Mouse (Mus musculus): Measurements from ENCODE around the gene Gucy1a1.
A peak's percentile ranks its signal among the peaks of the same experiment; 100 is the strongest.

The Gucy1a1 gene

DNA sequence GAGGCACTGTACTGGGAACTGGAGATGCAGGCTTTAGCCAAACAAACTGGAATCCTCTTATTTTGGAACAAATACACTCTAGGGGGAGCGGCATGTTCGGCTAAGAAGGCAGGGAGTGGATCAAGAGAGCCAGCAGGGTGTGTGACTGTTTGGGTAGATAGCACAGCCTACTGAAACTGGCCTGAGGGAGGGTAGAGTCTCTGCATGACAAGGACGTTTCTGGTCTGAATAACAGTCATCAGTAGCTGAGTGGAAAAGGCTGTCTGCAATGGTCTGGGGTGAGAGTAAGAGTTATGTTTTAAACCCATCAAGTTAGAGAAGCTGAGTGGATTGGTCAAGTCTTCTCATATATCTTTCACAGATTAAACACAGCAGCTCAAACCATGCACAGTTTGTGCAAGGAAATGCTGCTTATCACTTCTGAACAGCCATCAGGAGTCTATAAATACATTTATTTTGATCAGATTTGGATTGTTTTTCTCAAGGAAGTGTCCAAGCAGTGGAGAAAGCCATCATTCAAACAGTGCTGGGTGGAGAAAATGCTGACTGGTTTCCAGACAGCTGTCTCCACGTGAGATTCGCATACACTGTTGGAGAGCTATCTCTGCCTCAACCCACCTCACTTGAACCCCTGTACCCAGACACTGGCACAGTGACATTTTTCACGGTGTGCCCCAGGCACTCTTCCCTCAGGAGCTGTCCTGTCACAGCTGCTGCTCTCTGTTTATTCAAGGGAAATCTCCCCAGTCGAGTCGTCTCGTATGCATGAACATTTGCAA, 84.0 kb downstream of the Gucy1a1 start:
- no peaks in the 10 kb centered on the region for H3K27me3 ChIP-seq (ENCODE audit: insufficient read depth, low read length)
- TF ChIP-seq CTCF (conservative IDR thresholded peaks at IDR 0.05; ENCODE audit: low read length) (no peak), POU5F1 (IDR thresholded peaks at IDR 0.05; ENCODE audit: borderline replicate concordance, low read length) (no peak), NANOG (IDR thresholded peaks at IDR 0.05; ENCODE audit: borderline replicate concordance, low read length) (no peak)
- H3K4me3 ChIP-seq (replicated peaks; ENCODE audit: low read length), result no peak overlapping the region
- H3K9me3 ChIP-seq (ENCODE audit: low read length), result no peaks in the 10 kb centered on the region
- H3K4me1 ChIP-seq (replicated peaks; ENCODE audit: low read depth, low read length), result no peaks in the 10 kb centered on the region
- H3K36me3 ChIP-seq (ENCODE audit: insufficient read depth, low read length), result no peaks in the 10 kb centered on the region

DNA sequence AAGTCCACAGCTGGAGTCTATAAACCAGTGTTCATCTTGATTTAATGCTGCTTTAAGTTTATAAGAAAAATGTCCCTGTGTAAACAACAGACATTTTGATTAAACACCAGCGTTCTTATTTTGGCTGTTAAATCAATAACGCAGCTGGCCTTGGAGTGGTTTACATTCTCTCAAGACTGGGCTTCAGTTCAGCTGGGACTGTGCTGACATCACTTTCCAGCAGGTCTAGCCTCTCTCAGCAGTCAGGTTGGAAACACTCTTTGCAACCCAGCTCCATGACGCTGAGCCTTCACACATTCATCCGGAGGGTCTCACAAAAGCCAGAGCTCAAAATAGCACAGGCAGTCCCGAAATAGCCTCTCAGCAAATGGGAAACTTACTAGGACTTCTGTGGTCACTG, 88.4 kb downstream of the Gucy1a1 start:
- no peak for TF ChIP-seq POU5F1 (IDR thresholded peaks at IDR 0.05; ENCODE audit: borderline replicate concordance, low read length)
- no peak for TF ChIP-seq CTCF (conservative IDR thresholded peaks at IDR 0.05; ENCODE audit: low read length)
- no peak for TF ChIP-seq NANOG (IDR thresholded peaks at IDR 0.05; ENCODE audit: borderline replicate concordance, low read length)
- no peaks in the 10 kb centered on the region for H3K36me3 ChIP-seq (ENCODE audit: insufficient read depth, low read length)

DNA sequence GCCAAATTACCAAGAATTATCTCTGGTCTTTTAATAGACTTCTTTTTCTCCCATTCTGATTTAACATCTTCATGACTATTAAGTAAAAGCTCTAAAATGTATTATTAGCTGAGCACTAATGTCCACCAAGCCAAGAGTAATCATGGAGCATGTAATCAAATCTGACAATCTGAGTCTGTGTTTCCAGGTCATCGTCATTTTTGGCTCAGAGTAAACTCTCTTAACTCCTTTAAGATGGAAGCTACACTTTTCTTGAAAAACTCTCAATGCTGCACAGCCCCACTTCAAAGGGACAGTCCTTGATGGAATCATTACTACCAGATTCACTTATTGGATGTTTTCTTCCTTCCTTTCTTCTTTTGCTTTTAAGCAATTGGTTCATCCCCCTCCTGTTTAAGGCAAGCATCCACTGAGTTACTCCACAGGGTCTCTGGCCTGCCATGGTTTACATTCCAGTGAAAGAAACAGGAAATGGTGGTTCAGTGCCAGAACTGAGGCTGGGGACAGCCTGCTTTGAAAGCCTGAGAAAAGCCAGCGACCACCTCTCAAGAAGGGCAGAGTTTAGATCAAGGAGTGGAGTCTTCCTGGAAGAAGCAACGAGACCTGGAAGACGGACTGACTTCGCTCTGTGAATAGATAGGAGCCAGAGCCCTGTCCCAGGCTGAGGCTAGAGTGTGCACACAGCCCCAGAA, 91.2 kb downstream of the Gucy1a1 start:
- H3K27me3 ChIP-seq (ENCODE audit: insufficient read depth, low read length), result no peaks in the 10 kb centered on the region
- no peaks in the 10 kb centered on the region for H3K36me3 ChIP-seq (ENCODE audit: insufficient read depth, low read length)
- TF ChIP-seq POU5F1 (IDR thresholded peaks at IDR 0.05; ENCODE audit: borderline replicate concordance, low read length) (no peak), NANOG (IDR thresholded peaks at IDR 0.05; ENCODE audit: borderline replicate concordance, low read length) (no peak), CTCF (conservative IDR thresholded peaks at IDR 0.05; ENCODE audit: low read length) (no peak)
- H3K4me3 ChIP-seq (replicated peaks; ENCODE audit: low read length), result no peak overlapping the region
- no peaks in the 10 kb centered on the region for H3K9me3 ChIP-seq (ENCODE audit: low read length)
- H3K4me1 ChIP-seq (replicated peaks; ENCODE audit: low read depth, low read length), result no peaks in the 10 kb centered on the region

More for the DNA sequence above, 88.4 kb downstream of the Gucy1a1 start:
- H3K9me3 ChIP-seq (ENCODE audit: low read length), result no peaks in the 10 kb centered on the region
- H3K27me3 ChIP-seq (ENCODE audit: insufficient read depth, low read length), result no peaks in the 10 kb centered on the region
- H3K4me1 ChIP-seq (replicated peaks; ENCODE audit: low read depth, low read length), result no peaks in the 10 kb centered on the region
- no peak overlapping the region for H3K4me3 ChIP-seq (replicated peaks; ENCODE audit: low read length)

DNA sequence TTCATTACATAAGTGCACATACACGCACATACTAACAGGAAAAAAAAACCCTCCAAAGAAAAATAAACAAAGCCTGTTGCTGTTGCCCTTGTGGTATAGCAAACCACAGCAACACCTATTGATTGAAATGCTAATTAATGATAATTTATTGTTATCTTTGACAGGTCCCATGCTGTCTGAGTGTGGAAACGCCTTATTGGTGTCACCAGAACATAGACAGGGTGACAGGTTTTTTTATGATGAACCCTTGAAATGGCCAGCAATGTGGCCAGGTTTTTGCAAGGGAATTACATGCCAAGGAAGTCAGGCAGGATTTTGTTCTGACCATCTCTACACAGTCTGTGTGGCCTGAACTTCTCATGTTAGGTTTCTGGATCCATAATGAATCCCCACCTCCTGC, 93.6 kb downstream of the Gucy1a1 start:
- no peak overlapping the region for H3K4me3 ChIP-seq (replicated peaks; ENCODE audit: low read length)

DNA sequence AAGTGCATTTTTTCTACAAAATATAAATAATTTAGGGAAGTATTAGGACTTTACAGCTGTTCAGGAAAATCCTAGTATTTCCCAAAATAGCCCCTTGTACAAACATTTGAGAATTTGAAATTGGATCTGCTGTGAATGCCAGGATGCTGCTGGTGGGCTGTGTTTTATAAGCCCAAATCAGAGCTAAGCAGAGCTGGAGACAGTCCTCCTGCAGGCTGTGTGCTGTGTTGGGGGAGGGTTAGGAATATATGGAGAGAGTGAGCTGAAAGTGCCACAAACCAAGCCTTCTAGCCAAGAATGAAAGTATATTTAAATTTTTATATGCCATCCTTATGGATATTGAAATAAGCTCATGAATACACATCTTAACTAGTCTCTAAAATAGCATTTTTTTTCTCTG, 94.1 kb downstream of the Gucy1a1 start:
- Histone ChIP-seq H3K4me3 (replicated peaks; ENCODE audit: low read length) (no peak overlapping the region), H3K36me3 (ENCODE audit: insufficient read depth, low read length) (no peaks in the 10 kb centered on the region), H3K27me3 (ENCODE audit: insufficient read depth, low read length) (no peaks in the 10 kb centered on the region), H3K9me3 (ENCODE audit: low read length) (no peaks in the 10 kb centered on the region), H3K4me1 (replicated peaks; ENCODE audit: low read depth, low read length) (no peaks in the 10 kb centered on the region; the same call in 1 of the 2 replicates)
- TF ChIP-seq NANOG (IDR thresholded peaks at IDR 0.05; ENCODE audit: borderline replicate concordance, low read length) (no peak), POU5F1 (IDR thresholded peaks at IDR 0.05; ENCODE audit: borderline replicate concordance, low read length) (no peak), CTCF (conservative IDR thresholded peaks at IDR 0.05; ENCODE audit: low read length) (no peak)

More for the DNA sequence above, 93.6 kb downstream of the Gucy1a1 start:
- Histone ChIP-seq H3K4me1 (replicated peaks; ENCODE audit: low read depth, low read length) (no peaks in the 10 kb centered on the region), H3K9me3 (ENCODE audit: low read length) (no peaks in the 10 kb centered on the region), H3K27me3 (ENCODE audit: insufficient read depth, low read length) (no peaks in the 10 kb centered on the region), H3K36me3 (ENCODE audit: insufficient read depth, low read length) (no peaks in the 10 kb centered on the region)
- no peak for TF ChIP-seq NANOG (IDR thresholded peaks at IDR 0.05; ENCODE audit: borderline replicate concordance, low read length)
- TF ChIP-seq CTCF (conservative IDR thresholded peaks at IDR 0.05; ENCODE audit: low read length), result no peak
- TF ChIP-seq POU5F1 (IDR thresholded peaks at IDR 0.05; ENCODE audit: borderline replicate concordance, low read length), result no peak

DNA sequence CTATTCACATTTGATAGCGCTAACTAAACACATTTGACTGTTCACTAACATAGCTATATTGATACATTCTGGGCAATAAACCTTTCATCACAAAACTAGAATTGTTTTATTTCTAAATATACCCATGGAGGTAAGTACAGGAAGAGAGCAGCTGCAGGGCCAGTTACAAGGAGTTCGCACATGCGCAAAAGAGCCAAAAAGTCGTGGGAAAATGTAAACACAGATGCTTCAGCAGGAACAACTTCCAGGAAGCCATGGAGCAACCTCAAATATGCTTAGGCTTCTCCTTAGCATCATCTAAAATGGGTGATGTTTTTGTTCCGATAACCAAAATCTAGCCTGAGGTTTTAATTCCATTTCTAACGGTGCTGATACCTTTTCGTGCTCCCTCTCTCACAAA, 96.9 kb downstream of the Gucy1a1 start:
- Histone ChIP-seq H3K9me3 (ENCODE audit: low read length) (no peaks in the 10 kb centered on the region), H3K36me3 (ENCODE audit: insufficient read depth, low read length) (no peaks in the 10 kb centered on the region), H3K4me3 (replicated peaks; ENCODE audit: low read length) (no peak overlapping the region), H3K4me1 (replicated peaks; ENCODE audit: low read depth, low read length) (no peaks in the 10 kb centered on the region; the same call in 1 of the 2 replicates), H3K27me3 (ENCODE audit: insufficient read depth, low read length) (no peaks in the 10 kb centered on the region)
- TF ChIP-seq POU5F1 (IDR thresholded peaks at IDR 0.05; ENCODE audit: borderline replicate concordance, low read length) (no peak), CTCF (conservative IDR thresholded peaks at IDR 0.05; ENCODE audit: low read length) (no peak), NANOG (IDR thresholded peaks at IDR 0.05; ENCODE audit: borderline replicate concordance, low read length) (no peak)

DNA sequence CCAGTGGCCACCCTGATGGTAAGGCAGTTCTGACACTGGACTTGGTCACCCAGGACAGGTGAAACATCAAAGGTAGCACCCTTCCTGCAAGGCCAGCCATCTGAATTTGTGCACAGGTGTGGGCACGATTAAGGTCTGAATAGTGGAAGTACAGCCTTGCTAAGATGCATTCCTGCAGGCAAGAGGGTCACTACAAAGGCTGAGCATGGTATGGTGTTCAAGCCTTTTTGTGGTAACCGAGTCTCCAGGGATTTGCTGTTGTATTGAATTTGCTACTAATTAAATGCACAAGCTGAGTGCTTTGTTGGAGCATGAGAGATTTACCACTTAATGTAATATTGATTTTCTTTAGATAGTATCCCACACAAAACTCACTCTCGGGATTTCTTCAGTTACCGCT, 97.5 kb downstream of the Gucy1a1 start:
- Histone ChIP-seq H3K9me3 (ENCODE audit: low read length) (no peaks in the 10 kb centered on the region), H3K36me3 (ENCODE audit: insufficient read depth, low read length) (no peaks in the 10 kb centered on the region), H3K4me1 (replicated peaks; ENCODE audit: low read depth, low read length) (no peaks in the 10 kb centered on the region; the same call in 1 of the 2 replicates), H3K4me3 (replicated peaks; ENCODE audit: low read length) (no peak overlapping the region), H3K27me3 (ENCODE audit: insufficient read depth, low read length) (no peaks in the 10 kb centered on the region)
- TF ChIP-seq NANOG (IDR thresholded peaks at IDR 0.05; ENCODE audit: borderline replicate concordance, low read length), result no peak
- TF ChIP-seq CTCF (conservative IDR thresholded peaks at IDR 0.05; ENCODE audit: low read length), result no peak
- no peak for TF ChIP-seq POU5F1 (IDR thresholded peaks at IDR 0.05; ENCODE audit: borderline replicate concordance, low read length)

DNA sequence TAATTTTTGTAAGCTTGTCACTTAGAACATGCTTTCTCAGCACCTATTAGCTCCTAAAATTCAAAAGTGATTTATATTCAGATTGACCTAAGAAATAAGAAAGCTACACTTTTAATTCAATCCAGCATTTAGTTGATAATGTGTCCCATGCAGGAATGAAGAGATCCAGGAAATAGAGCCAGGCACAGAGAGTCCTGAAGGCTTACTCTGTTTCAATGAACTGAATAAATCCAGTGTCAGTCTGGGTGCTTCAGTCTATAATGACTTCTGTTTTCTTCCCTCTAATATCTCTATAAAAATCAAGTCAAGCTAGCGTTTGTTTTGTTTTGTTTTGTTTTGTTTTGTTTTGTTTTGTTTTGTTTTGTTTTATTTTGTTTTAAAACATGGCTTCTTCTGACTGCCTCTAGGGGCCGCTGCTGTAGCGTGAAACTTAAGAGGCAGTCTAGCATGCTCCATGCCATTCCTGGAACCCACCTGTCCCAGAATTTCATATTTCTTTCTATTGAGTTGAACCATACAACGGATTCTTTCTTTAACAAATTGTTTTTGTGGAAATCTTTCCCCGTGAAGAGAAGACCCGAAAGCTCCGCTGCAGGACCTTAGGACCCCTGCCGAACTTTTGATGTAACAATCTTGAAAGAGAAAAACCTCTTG, 98.4 kb downstream of the Gucy1a1 start:
- Histone ChIP-seq H3K4me3 (replicated peaks; ENCODE audit: low read length) (no peak overlapping the region), H3K36me3 (ENCODE audit: insufficient read depth, low read length) (no peaks in the 10 kb centered on the region), H3K9me3 (ENCODE audit: low read length) (no peaks in the 10 kb centered on the region), H3K27me3 (ENCODE audit: insufficient read depth, low read length) (no peaks in the 10 kb centered on the region), H3K4me1 (replicated peaks; ENCODE audit: low read depth, low read length) (no peaks in the 10 kb centered on the region; the same call in 1 of the 2 replicates)
- TF ChIP-seq NANOG (IDR thresholded peaks at IDR 0.05; ENCODE audit: borderline replicate concordance, low read length) (no peak), CTCF (conservative IDR thresholded peaks at IDR 0.05; ENCODE audit: low read length) (peak; percentile 49)

Measured in E14TG2a.4 (cell line).